Mouse (Mus musculus) CH12.LX (cell line): ENCODE results near the gene Nsd1. TPM values are rescaled to one million over a fixed set of nuclear protein-coding genes. Genes with fewer than 3 reads are reported as not detected.

ENCODE experiments used
- DNase-seq: peaks from one replicate; pipeline ENCODE4 v3.0.0-alpha.2; 2013; ENCODE audit errors: extremely low read depth
- H3K27ac ChIP-seq: 2 replicates; pipeline ENCODE4 v1.5.1; 2012; ENCODE audit warnings: low read depth, mild to moderate bottlenecking, control low read depth, moderate library complexity; ENCODE audit not compliant: insufficient read depth
- H3K27me3 ChIP-seq: replicated peaks from 2 replicates; pipeline ENCODE3; 2012; ENCODE audit warnings: inconsistent platforms
- H3K36me3 ChIP-seq, 2 experiments: replicated peaks in 1 of 2; 2 replicates each; pipeline versions ENCODE3 to v1.6.1; 2012; ENCODE audit warnings: inconsistent platforms in 1 of 2, low read length in 1 of 2, mild to moderate bottlenecking in 1 of 2, mixed read lengths in 1 of 2, moderate library complexity in 1 of 2; ENCODE audit not compliant: control insufficient read depth in 1 of 2, insufficient read depth in 1 of 2
- H3K4me1 ChIP-seq, 2 experiments: 2 replicates each; pipeline ENCODE4 v1.6.1; 2012; ENCODE audit warnings: inconsistent platforms in 1 of 2, moderate library complexity in 1 of 2; ENCODE audit not compliant: insufficient read depth in 2 of 2, control insufficient read depth in 1 of 2
- H3K4me2 ChIP-seq: 2 replicates; pipeline ENCODE4 v1.6.1; 2012; ENCODE audit warnings: low read depth, mild to moderate bottlenecking, control low read depth; ENCODE audit not compliant: poor library complexity, insufficient read depth, severe bottlenecking
- H3K4me3 ChIP-seq, 3 experiments: fragments of 150-350 bp in 1 of 3; sonication (generic) in 1 of 3; replicated peaks in 1 of 3; 2 replicates each; pipeline versions ENCODE3 to v1.5.1; 2011 to 2012; ENCODE audit warnings: low read depth in 2 of 3, low read length in 2 of 3, mild to moderate bottlenecking in 2 of 3, moderate library complexity in 2 of 3, control low read depth in 1 of 3, improper control_type of control experiment in 1 of 3, inconsistent platforms in 1 of 3, mixed read lengths in 1 of 3; ENCODE audit not compliant: poor library complexity in 1 of 3
- H3K79me2 ChIP-seq: replicated peaks from 2 replicates; pipeline ENCODE4 v1.6.1; 2012; ENCODE audit warnings: mild to moderate bottlenecking, moderate library complexity; ENCODE audit not compliant: control insufficient read depth, poor library complexity, insufficient read depth, severe bottlenecking; ENCODE audit errors: extremely low read depth
- H3K9ac ChIP-seq: 2 replicates; pipeline ENCODE4 v1.6.1; 2012; ENCODE audit warnings: low read depth, mild to moderate bottlenecking, control low read depth, moderate library complexity; ENCODE audit not compliant: insufficient read depth
- H3K9me3 ChIP-seq: replicated peaks from 2 replicates; pipeline ENCODE3; 2012; ENCODE audit warnings: low read length, inconsistent platforms, mixed read lengths
- BHLHE40 ChIP-seq: IDR thresholded peaks from 2 replicates; pipeline ENCODE4 v1.6.1; 2011; ENCODE audit warnings: mild to moderate bottlenecking, low read depth, low read length, improper control_type of control experiment
- CHD1 ChIP-seq: IDR thresholded peaks from 2 replicates; pipeline ENCODE4 v1.6.1; 2012; ENCODE audit warnings: low read depth, low read length, improper control_type of control experiment, inconsistent platforms
- CHD2 ChIP-seq: IDR thresholded peaks from 2 replicates; pipeline ENCODE4 v1.6.1; 2011; ENCODE audit warnings: low read length, improper control_type of control experiment
- CTCF ChIP-seq, 2 experiments: IDR thresholded peaks in 1 of 2; conservative IDR thresholded peaks in 1 of 2; 2 replicates each; pipeline ENCODE4 v1.5.1; 2011 to 2012; ENCODE audit warnings: low read depth in 2 of 2, low read length in 2 of 2, improper control_type of control experiment in 1 of 2, inconsistent platforms in 1 of 2, mild to moderate bottlenecking in 1 of 2, moderate library complexity in 1 of 2
- EP300 ChIP-seq: IDR thresholded peaks from 2 replicates; pipeline ENCODE4 v1.6.1; 2011; ENCODE audit warnings: low read length, improper control_type of control experiment
- ETS1 ChIP-seq: conservative IDR thresholded peaks from 2 replicates; pipeline ENCODE4 v1.6.1; 2012; ENCODE audit warnings: low read depth, mild to moderate bottlenecking, inconsistent platforms, low read length, improper control_type of control experiment, moderate library complexity
- GABPA ChIP-seq: IDR thresholded peaks from 2 replicates; pipeline ENCODE4 v1.6.1; 2012; ENCODE audit warnings: low read depth, low read length, improper control_type of control experiment, inconsistent platforms; ENCODE audit not compliant: insufficient replicate concordance
- HCFC1 ChIP-seq: IDR thresholded peaks from 2 replicates; pipeline ENCODE4 v1.6.1; 2012; ENCODE audit warnings: low read depth, mild to moderate bottlenecking, inconsistent platforms, low read length, improper control_type of control experiment
- IRF4 ChIP-seq: IDR thresholded peaks from 2 replicates; pipeline ENCODE4 v1.6.1; 2014; ENCODE audit warnings: low read depth, mild to moderate bottlenecking, inconsistent platforms, low read length, improper control_type of control experiment
- KAT2A ChIP-seq: IDR thresholded peaks from 2 replicates; pipeline ENCODE4 v1.6.1; 2012; ENCODE audit warnings: low read length, improper control_type of control experiment, inconsistent platforms; ENCODE audit not compliant: insufficient replicate concordance
- MAZ ChIP-seq: IDR thresholded peaks from 2 replicates; pipeline ENCODE4 v1.6.1; 2012; ENCODE audit warnings: low read depth, mild to moderate bottlenecking, inconsistent platforms, low read length, improper control_type of control experiment, moderate library complexity
- MEF2A ChIP-seq: IDR thresholded peaks from 2 replicates; pipeline ENCODE4 v1.6.1; 2014; ENCODE audit warnings: low read depth, mild to moderate bottlenecking, inconsistent platforms, low read length, improper control_type of control experiment, borderline replicate concordance
- NELFE ChIP-seq: IDR thresholded peaks from 2 replicates; pipeline ENCODE4 v1.6.1; 2011; ENCODE audit warnings: low read depth, low read length, improper control_type of control experiment
- NRF1 ChIP-seq: IDR thresholded peaks from 2 replicates; pipeline ENCODE4 v1.6.1; 2014; ENCODE audit warnings: low read depth, mild to moderate bottlenecking, inconsistent platforms, low read length, improper control_type of control experiment, moderate library complexity
- POLR2A ChIP-seq: IDR thresholded peaks from 2 replicates; pipeline ENCODE4 v1.6.1; 2011; ENCODE audit warnings: low read depth, mild to moderate bottlenecking, improper control_type of control experiment, low read length
- POLR2AphosphoS2 ChIP-seq: IDR thresholded peaks from 2 replicates; pipeline ENCODE4 v1.6.1; 2011; ENCODE audit warnings: low read depth, low read length, improper control_type of control experiment
- RCOR1 ChIP-seq: conservative IDR thresholded peaks from 2 replicates; pipeline ENCODE4 v1.6.1; 2012; ENCODE audit warnings: low read depth, mild to moderate bottlenecking, inconsistent platforms, low read length, improper control_type of control experiment
- SIN3A ChIP-seq: IDR thresholded peaks from 2 replicates; pipeline ENCODE4 v1.6.1; 2012; ENCODE audit warnings: low read length, improper control_type of control experiment, inconsistent platforms
- SMC3 ChIP-seq: IDR thresholded peaks from 2 replicates; pipeline ENCODE4 v1.6.1; 2011; ENCODE audit warnings: low read depth, low read length, improper control_type of control experiment
- TBP ChIP-seq: conservative IDR thresholded peaks from 2 replicates; pipeline ENCODE4 v1.6.1; 2011; ENCODE audit warnings: low read depth, low read length, improper control_type of control experiment
- UBTF ChIP-seq: IDR thresholded peaks from 2 replicates; pipeline ENCODE4 v1.6.1; 2012; ENCODE audit warnings: low read depth, mild to moderate bottlenecking, inconsistent platforms, low read length, improper control_type of control experiment, moderate library complexity
- ZC3H11A ChIP-seq: IDR thresholded peaks from 2 replicates; pipeline ENCODE4 v1.6.1; 2012; ENCODE audit warnings: low read depth, mild to moderate bottlenecking, inconsistent platforms, low read length, improper control_type of control experiment
- ZMIZ1 ChIP-seq: IDR thresholded peaks from 2 replicates; pipeline ENCODE4 v1.6.1; 2012; ENCODE audit warnings: low read depth, mild to moderate bottlenecking, inconsistent platforms, low read length, improper control_type of control experiment
- dilution Hi-C: fragments of 300-500 bp; cut with MboI; formaldehyde crosslinking; loops from 2 replicates; pipeline ENCODE4 v1.14.3; 2020; ENCODE audit warnings: low sequenced_read_pairs; ENCODE audit not compliant: extremely low pct_unique_long_range_greater_than_20kb, extremely low pct_ligation_motif_present
- in situ Hi-C: fragments of 300-500 bp; cut with MboI; formaldehyde crosslinking; loops from 3 replicates; pipeline ENCODE4 v1.14.3; 2019; ENCODE audit warnings: low sequenced_read_pairs, low pct_ligation_motif_present, low pct_unique_long_range_greater_than_20kb, mixed read lengths
- polyA plus RNA-seq: library from polyadenylated mRNA; unstranded; fragments of >175 nt; gene quantifications from 2 replicates; pipeline ENCODE4 v1.2.1, GENCODE M21; 2012; ENCODE audit warnings: low read depth; ENCODE audit not compliant: insufficient read length
- total RNA-seq, 2 experiments: library from RNA; depleted of rRNA; stranded (reverse); fragments of 300-350 nt in 1 of 2; fragments of >200 nt in 1 of 2; gene quantifications; 2 replicates each; pipeline ENCODE4 v1.2.3; 2012 to 2014

The Nsd1 gene
- total and polyA plus RNA-seq, 3 experiments, result 11.8 to 13.8 (median 12.6) TPM

DNA sequence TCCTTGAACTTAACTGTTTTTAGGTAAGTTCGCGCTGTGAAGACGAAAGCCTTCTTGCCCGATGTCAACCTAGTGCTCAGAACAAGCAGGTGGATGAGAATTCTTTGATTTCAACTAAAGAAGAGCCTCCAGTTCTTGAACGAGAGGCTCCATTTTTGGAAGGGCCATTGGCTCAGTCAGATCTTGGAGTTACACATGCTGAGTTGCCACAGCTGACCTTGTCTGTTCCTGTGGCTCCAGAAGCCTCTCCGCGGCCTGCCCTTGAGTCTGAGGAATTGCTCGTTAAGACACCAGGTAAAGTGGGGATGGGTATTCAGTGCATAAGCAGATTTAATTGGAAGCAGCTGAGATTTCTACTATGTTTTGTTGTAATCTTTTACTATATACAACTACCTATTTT lies 51.9 kb downstream of the Nsd1 start:
- TF ChIP-seq GABPA, result no peak
- TF ChIP-seq CHD2, result no peak
- TF ChIP-seq ETS1, result no peak
- no peak for TF ChIP-seq POLR2AphosphoS2
- TF ChIP-seq UBTF, result no peak
- peaks cover 22 to 35% of the 10 kb centered on the region in 2 experiments for H3K36me3 ChIP-seq

DNA sequence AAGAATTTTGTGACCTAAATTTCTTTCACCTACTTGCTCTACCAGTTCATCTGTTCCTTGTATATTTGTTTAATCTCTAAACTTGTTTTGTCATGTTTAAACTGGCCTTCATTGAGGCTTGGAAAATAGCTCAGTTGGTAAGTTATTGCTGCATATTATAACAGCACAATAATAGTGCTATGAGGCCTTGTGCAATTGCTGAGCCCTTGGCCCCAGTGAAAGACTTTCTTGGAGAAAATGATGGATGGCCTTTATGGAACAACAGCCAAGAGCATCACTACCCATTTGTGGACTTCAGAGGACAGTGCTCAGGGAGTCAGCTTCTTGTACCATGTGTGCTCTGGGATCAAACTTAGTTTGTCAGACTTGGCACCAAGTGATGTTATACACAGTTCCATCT lies 52.5 kb downstream of the Nsd1 start:
- peaks cover 22 to 35% of the 10 kb centered on the region in 2 experiments for H3K36me3 ChIP-seq
- H3K79me2 ChIP-seq, result no peaks in the 10 kb centered on the region
- dilution Hi-C loops, result no loop called here
- H3K9me3 ChIP-seq, result no peaks in the 10 kb centered on the region
- H3K27ac ChIP-seq, result no peak overlapping the region
- in situ Hi-C loops, result no loop called here
- no peak overlapping the region for H3K4me3 ChIP-seq
- H3K27me3 ChIP-seq, result no peaks in the 10 kb centered on the region
- H3K4me1 ChIP-seq, result no peaks in the 10 kb centered on the region
- no peak for TF ChIP-seq NRF1
- TF ChIP-seq MAZ, result no peak
- TF ChIP-seq CTCF (conservative IDR thresholded peaks at IDR 0.05 in 1 of 2, IDR thresholded peaks at IDR 0.05 in 1 of 2; ENCODE audit: low read depth in 2 of 2, low read length in 2 of 2), result no peak
- TF ChIP-seq SMC3, result no peak
- no peak for TF ChIP-seq UBTF
- TF ChIP-seq MEF2A, result no peak
- TF ChIP-seq ZC3H11A, result no peak
- no peak for TF ChIP-seq BHLHE40
- TF ChIP-seq POLR2A, result no peak
- TF ChIP-seq EP300, result no peak
- no peak for TF ChIP-seq CHD2
- TF ChIP-seq, all 38 proteins: peak for 0
- no peak overlapping the region for H3K9ac ChIP-seq
- DNase-seq, result no peak
- no peak overlapping the region for H3K4me2 ChIP-seq

More for the DNA sequence above, 51.9 kb downstream of the Nsd1 start:
- dilution Hi-C loops, result no loop called here
- Histone ChIP-seq H3K79me2 (no peaks in the 10 kb centered on the region; the same call in 1 of the 2 replicates), H3K9me3 (no peaks in the 10 kb centered on the region), H3K27me3 (no peaks in the 10 kb centered on the region), H3K27ac (no peak overlapping the region), H3K4me3 (no peak overlapping the region), H3K4me1 (no peaks in the 10 kb centered on the region), H3K4me2 (no peak overlapping the region), H3K9ac (no peak overlapping the region)
- in situ Hi-C loops, result no loop called here
- no peak for DNase-seq

DNA sequence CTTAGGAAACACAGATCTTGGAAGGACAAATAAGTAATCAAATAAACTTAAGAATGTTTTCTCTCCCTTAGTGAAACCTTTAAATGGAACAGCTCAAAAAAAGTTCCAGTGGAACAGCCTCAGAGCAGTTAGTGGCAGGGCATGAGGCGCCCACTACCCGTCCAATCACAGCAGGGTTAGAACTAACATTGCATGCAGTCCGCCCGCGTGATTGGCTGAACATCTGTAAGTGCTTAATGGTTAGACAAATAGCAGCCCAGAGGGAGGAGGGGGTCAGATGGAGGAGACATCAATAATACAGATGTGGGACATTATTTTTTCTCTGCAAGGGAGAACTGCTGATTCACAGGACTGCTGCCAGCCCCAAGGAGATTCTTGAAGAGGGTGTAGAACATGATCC lies 67.6 kb downstream of the Nsd1 start:
- in situ Hi-C loops, result no loop called here
- TF ChIP-seq MEF2A, result no peak
- TF ChIP-seq ZMIZ1, result no peak
- no peak for TF ChIP-seq NELFE
- no peak for TF ChIP-seq POLR2A
- TF ChIP-seq IRF4, result no peak
- no peak for TF ChIP-seq BHLHE40
- TF ChIP-seq KAT2A, result no peak
- no peak for TF ChIP-seq RCOR1
- TF ChIP-seq SIN3A, result no peak
- TF ChIP-seq HCFC1, result no peak
- TF ChIP-seq CHD1, result no peak
- TF ChIP-seq TBP, result no peak
- dilution Hi-C loops, result no loop called here
- H3K79me2 ChIP-seq, result no peaks in the 10 kb centered on the region; the same call in 1 of the 2 replicates
- no peaks in the 10 kb centered on the region for H3K9me3 ChIP-seq
- no peak overlapping the region for H3K27ac ChIP-seq
- peak; percentile 24 for DNase-seq
- no peak overlapping the region for H3K4me2 ChIP-seq
- H3K4me1 ChIP-seq, result no peaks in the 10 kb centered on the region; a peak in 1 of 4 replicates
- no peaks in the 10 kb centered on the region for H3K27me3 ChIP-seq
- no peak overlapping the region for H3K9ac ChIP-seq
- H3K36me3 ChIP-seq, result peaks cover 25 to 41% of the 10 kb centered on the region in 2 experiments
- H3K4me3 ChIP-seq, result peak overlapping the region in 1 of 3 experiments; percentile 17
